Mouse (Mus musculus) colon, adult 2 months (tissue): ENCODE results near the gene Tspyl4. TPM values are rescaled to one million over a fixed set of nuclear protein-coding genes. Genes with fewer than 3 reads are reported as not detected.

Experiments
- polyA plus RNA-seq: library from polyadenylated mRNA; depleted of rRNA; stranded (reverse); fragments of >200 nt; gene quantifications from 2 replicates; pipeline ENCODE4 v1.2.3, GENCODE M21; 2012; rRNA removed

The Tspyl4 gene
- polyA plus RNA-seq, result 3.0 and 4.1 TPM in 2 replicates

GRCm38 (mm10) chr10:34297299-34297979 is at the start of gene Tspyl4:
Tspyl4 (plus strand) TSS chr10:34297442.

GRCm38 (mm10) chr10:34281962-34282388 is 15.3 kb upstream of the Tspyl4 start, which contains the start of gene Tspyl1:
Tspyl1 (plus strand) TSS chr10:34282190.

Other genes starting within 250 kb of the Tspyl4 start
- gene Calhm5, start 200.9 kb upstream of the Tspyl4 start, polyA plus RNA-seq, result 0.36 and 0.57 TPM in 2 replicates
- 1.7 and 2.3 TPM in 2 replicates for gene Calhm6, start 169.5 kb upstream of the Tspyl4 start, polyA plus RNA-seq
- 4.3 and 6.9 TPM in 2 replicates for gene Dse, start 89.7 kb upstream of the Tspyl4 start, polyA plus RNA-seq
- gene Tspyl1, start 15.3 kb upstream of the Tspyl4 start, polyA plus RNA-seq, result 18.8 and 21.4 TPM in 2 replicates
- gene Col10a1, start 92.5 kb downstream of the Tspyl4 start, polyA plus RNA-seq, result 0.03 TPM in 1 of 2 replicates, not detected in the other
- 4.5 and 5.2 TPM in 2 replicates for gene Nt5dc1, start 121.1 kb downstream of the Tspyl4 start, polyA plus RNA-seq
- 10.5 and 11.4 TPM in 2 replicates for gene Frk, start 186.0 kb downstream of the Tspyl4 start, polyA plus RNA-seq